ENCODE assay signal across 28 mouse cellular contexts in the genomic region with DNA sequence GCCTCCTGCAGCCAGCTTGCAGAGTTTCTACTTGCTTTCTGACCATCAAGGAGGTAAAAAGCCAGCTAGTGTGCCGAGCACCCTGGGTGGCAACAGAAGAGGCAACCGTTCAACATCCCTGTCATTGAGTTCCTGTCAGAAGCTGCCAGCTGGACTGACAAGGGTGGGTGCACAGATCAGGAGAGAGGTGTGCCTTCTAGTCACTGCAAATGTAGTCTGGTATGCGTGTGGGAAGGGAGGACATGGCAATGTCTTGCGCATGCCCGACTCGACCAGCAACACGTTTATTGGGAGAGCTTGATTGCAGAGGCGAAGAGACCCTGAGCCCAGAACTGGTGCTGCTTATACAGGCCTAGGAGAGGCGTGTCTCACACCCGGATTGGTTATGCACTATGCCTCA. TPM values are rescaled to one million over a fixed set of nuclear protein-coding genes. Genes with fewer than 3 reads are reported as not detected.
"Had no signal": no experiment of that assay in that cellular context is flagged by ENCODE, and none has a peak within 500 bp of the region (broad histone marks: within the 10 kb centered on the region; RNA-seq: fewer than 3 reads in every experiment).

No protein-coding gene starts in this region.

- ATAC-seq: intestine, embryonic 15.5 days had no signal

- H3K4me2 ChIP-seq: intestine, embryonic 15.5 days; liver, embryonic 13.5 days; lung, embryonic 15.5 days; midbrain, embryonic 11.5 days; neural tube, embryonic 13.5 days; stomach, embryonic 15.5 days had no signal

- H3K9ac ChIP-seq: intestine, embryonic 15.5 days; liver, embryonic 13.5 days; lung, embryonic 15.5 days; neural tube, embryonic 13.5 days; stomach, embryonic 15.5 days had no signal

- H3K27ac ChIP-seq: intestine, embryonic 15.5 days; liver, embryonic 13.5 days; lung, embryonic 15.5 days; neural tube, embryonic 13.5 days; stomach, embryonic 15.5 days had no signal

- DNase-seq: kidney, adult 11 months; kidney, adult 9 months; kidney, postnatal 14 days; kidney, postnatal 4 days; liver, embryonic 13.5 days; lung, adult 18-20 months; lung, postnatal 10 days; lung, postnatal 4 days; midbrain, embryonic 14.5 days; retina, postnatal 1 day; right cerebral cortex, postnatal 25 days; spleen, adult 18-20 months; thymus, postnatal 25 days had no signal

- H3K4me3 ChIP-seq: intestine, embryonic 15.5 days; liver, embryonic 13.5 days; lung, embryonic 15.5 days; neural tube, embryonic 13.5 days; stomach, embryonic 15.5 days had no signal

- H3K9me3 ChIP-seq: intestine, embryonic 15.5 days; lung, embryonic 15.5 days; neural tube, embryonic 13.5 days; stomach, embryonic 15.5 days had no signal

RNA-seq across cellular contexts. Expression of a gene that starts 3.1 kb away (rescaled TPM):
- total RNA-seq: layer of hippocampus, adult 18-20 months; layer of hippocampus, postnatal 14 days; left cerebral cortex, adult 18-20 months; megakaryocyte progenitor cell, adult 5-6 weeks; megakaryocyte-erythroid progenitor cell, adult 5-6 weeks; neutrophil, adult 5-6 weeks had no signal
- polyA plus RNA-seq: intestine, embryonic 15.5 days; kidney, embryonic 16.5 days; limb, embryonic 11.5 days; limb, embryonic 14.5 days; liver, embryonic 13.5 days; lung, embryonic 15.5 days; midbrain, embryonic 11.5 days; midbrain, embryonic 14.5 days; neural tube, embryonic 13.5 days; stomach, embryonic 15.5 days; thymus, postnatal 0 days had no signal
